Mouse (Mus musculus): Measurements from ENCODE around the gene 2810006K23Rik. TPM values are rescaled to one million over a fixed set of nuclear protein-coding genes. Genes with fewer than 3 reads are reported as not detected.

Gene 2810006K23Rik
- total RNA-seq, 1 experiment from 2014 or later: 13.7 TPM

DNA sequence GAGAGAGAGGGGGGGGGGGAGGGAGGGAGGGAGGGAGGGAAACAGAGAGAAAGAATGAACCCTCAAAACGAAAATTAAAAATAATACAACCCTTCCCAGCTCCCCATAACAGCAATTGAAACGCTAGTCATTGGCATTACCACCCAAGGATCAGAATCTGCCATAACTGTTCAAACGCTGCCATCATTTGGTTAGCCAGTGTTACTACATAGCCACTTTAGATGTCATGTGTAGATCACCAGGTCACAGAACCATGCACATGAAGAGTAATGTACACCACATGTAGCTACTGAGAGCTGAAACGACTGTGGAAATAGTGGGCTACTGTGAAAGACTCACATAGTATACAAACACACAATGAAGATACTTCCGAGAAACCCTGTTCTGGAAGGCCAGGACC, 60.0 kb downstream of the 2810006K23Rik start:
- peak; percentile 23 for DNase-seq

Other genes starting within 250 kb of the 2810006K23Rik start
- 10.5 and 10.6 TPM in 2 replicates for gene Abcb9, start 232.3 kb upstream of the 2810006K23Rik start, total RNA-seq (2021)
- 35.8 and 37.1 TPM in 2 replicates for gene Ogfod2, start 215.8 kb upstream of the 2810006K23Rik start, total RNA-seq (2021)
- gene Arl6ip4, start 212.0 kb upstream of the 2810006K23Rik start, total RNA-seq (2021): 48.5 and 64.0 TPM in 2 replicates
- 48.8 and 51.8 TPM in 2 replicates for gene Pitpnm2, start 78.3 kb upstream of the 2810006K23Rik start, total RNA-seq (2021)
- gene Mphosph9, start 117 bp upstream of the 2810006K23Rik start, total RNA-seq (2021): 6.6 and 7.7 TPM in 2 replicates
- gene Cdk2ap1, start 35.0 kb downstream of the 2810006K23Rik start, total RNA-seq (2021): 143 and 159 TPM in 2 replicates
- gene Sbno1, start 97.9 kb downstream of the 2810006K23Rik start, total RNA-seq (2021): 90.7 and 103 TPM in 2 replicates
- 146 and 162 TPM in 2 replicates for gene Kmt5a, start 111.8 kb downstream of the 2810006K23Rik start, total RNA-seq (2021)
- gene Rilpl2, start 150.3 kb downstream of the 2810006K23Rik start, total RNA-seq (2021): 21.2 and 23.9 TPM in 2 replicates
- gene Snrnp35, start 155.0 kb downstream of the 2810006K23Rik start, total RNA-seq (2021): 13.4 and 18.4 TPM in 2 replicates
- 15.8 and 18.1 TPM in 2 replicates for gene Rilpl1, start 203.3 kb downstream of the 2810006K23Rik start, total RNA-seq (2021)
- 200 and 212 TPM in 2 replicates for gene Tmed2, start 212.6 kb downstream of the 2810006K23Rik start, total RNA-seq (2021)
- gene Ddx55, start 224.8 kb downstream of the 2810006K23Rik start, total RNA-seq (2021): 12.0 and 16.3 TPM in 2 replicates